Mouse (Mus musculus) C2C12 (cell line): Measurements from ENCODE around the gene Sec22c.

Experiments used
- CTCF ChIP-seq: IDR thresholded peaks from one replicate; pipeline ENCODE4 v1.5.1; 2011; ENCODE audit not compliant: control insufficient read depth, insufficient read depth, insufficient read length
- MAX ChIP-seq: IDR thresholded peaks from one replicate; pipeline ENCODE4 v1.6.1; 2011; ENCODE audit warnings: mild to moderate bottlenecking, control low read depth

DNA sequence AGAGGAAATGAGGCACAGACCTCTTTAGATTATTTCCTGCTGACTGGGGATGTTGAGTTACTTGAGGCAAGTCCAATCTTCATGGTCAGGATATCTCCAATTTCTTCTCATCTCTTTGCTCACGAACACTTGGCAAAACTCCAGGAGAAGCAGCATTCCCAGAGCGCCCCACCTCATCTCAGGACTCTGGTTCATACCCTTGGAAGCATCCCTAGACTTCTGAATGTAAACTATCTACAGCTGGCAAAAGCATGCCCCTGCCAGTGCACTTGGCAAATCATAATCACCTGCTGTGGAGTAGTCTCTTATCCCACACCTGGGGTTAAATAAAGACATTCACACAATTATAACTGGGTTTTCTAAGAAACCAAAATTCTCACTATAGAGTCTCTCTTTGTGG is 11.8 kb upstream of the Sec22c start:
- TF ChIP-seq CTCF, result no peak
- no peak for TF ChIP-seq MAX
